Mouse (Mus musculus) left cerebral cortex, adult 11 months (tissue): Measurements from ENCODE around the gene Rita1.

Source experiments
- DNase-seq: peaks from one replicate; pipeline ENCODE4 v3.0.0; 2022; ENCODE audit warnings: low spot score

Gene Rita1

GRCm38 (mm10) chr5:120570289-120570897, 42.0 kb downstream of the Rita1 start:
- DNase-seq: no peak

GRCm38 (mm10) chr5:120569791-120570190, 42.6 kb downstream of the Rita1 start:
- DNase-seq: no peak

DNA sequence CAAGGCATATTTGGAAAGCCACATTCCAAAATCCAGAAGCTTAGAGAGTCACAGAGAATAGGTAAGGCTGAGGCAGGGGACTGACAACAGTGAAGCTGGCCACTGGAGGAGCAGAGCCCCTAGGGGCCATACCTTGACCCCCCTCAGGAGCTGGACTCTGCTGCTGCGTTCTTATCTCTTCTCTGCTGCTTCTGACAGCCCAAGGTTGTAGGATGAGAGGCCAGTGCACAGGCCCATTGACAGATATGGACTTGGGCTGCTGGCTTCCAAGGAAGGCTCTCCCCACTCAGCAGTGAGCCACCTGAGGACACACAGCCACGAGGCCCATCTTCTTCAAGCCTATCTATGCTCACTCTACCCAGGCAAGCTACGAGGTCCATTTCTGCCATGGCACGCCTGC, 43.4 kb downstream of the Rita1 start:
- DNase-seq: no peak

- no peak for DNase-seq
These were observed 44.0 kb downstream of the Rita1 start for GRCm38 (mm10) chr5:120568336-120568768.

DNA sequence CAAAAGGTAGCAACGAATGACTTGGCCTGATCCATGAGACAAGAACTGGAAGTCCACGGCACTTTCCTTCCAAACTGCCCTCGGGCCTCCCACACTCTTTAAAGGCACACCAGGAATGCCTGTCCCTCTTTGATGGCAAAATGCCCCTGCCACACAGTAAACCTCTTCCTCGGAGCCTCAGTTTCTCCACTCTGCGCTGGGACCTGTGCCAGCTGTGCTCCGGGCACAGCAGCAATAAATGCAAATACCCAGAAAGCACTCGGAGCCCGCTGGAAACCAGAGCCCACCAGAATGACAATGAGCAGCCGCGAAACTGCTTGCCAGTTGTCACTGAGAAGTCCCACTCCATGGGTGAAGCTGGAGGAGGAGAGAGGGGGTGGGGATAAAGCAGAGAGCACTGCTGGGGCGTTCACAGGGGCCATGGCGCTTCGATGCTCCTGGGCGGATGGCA, 44.6 kb downstream of the Rita1 start:
- no peak for DNase-seq

- DNase-seq: no peak
These were observed 45.1 kb downstream of the Rita1 start for GRCm38 (mm10) chr5:120567253-120567701.

GRCm38 (mm10) chr5:120566681-120567252, 45.6 kb downstream of the Rita1 start:
- DNase-seq: no peak

- DNase-seq: no peak
These were observed 46.3 kb downstream of the Rita1 start for GRCm38 (mm10) chr5:120566101-120566500.

- no peak for DNase-seq
These were observed 47.1 kb downstream of the Rita1 start for GRCm38 (mm10) chr5:120565171-120565905.

- no peak for DNase-seq
These were observed 48.5 kb downstream of the Rita1 start for GRCm38 (mm10) chr5:120563914-120564311.

DNA sequence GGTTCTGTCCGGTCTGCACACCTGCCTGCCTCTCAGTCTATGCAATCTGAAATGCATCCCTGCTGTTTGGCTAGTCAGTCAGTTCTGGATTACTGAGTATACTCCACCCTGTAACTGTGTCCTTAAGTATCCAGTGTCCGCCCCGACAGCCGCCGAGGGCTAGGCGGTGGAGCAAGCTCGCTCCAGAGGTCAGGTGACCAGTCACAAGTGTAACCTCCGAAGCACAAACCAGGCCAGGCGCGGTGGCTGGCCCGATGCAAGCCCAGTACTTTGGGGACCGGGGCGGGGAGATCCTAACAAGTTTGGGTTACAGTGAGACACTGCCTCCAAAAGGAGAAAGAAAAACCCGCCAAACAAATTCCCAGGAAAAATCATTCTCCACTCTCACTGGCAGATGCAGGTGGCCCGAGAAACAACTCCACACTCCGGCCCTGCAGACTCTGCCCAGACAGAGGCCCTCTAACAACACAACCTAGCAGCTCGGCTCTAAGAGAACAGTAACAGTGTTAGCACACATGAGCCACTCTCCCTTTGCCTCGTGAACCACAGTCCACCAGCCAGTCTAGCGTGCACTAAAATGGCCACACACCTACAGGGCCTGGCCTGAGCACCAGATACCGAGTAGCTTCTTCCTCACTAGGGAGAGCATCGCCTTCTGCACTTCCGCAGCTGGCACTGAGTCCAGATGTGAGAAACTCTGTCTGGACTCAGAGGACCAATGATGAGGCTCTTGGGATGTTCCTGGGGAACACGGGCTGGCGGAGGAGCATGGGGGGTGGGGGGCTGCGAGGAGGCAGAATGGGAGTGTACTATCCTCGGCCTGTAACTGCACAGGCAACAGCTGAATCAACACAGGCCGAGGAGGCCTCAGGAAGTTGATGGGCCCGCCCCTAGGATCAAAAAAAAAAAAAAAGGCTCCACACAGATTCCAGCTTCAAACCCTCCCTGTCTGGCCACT, 49.2 kb downstream of the Rita1 start:
- no peak for DNase-seq

DNA sequence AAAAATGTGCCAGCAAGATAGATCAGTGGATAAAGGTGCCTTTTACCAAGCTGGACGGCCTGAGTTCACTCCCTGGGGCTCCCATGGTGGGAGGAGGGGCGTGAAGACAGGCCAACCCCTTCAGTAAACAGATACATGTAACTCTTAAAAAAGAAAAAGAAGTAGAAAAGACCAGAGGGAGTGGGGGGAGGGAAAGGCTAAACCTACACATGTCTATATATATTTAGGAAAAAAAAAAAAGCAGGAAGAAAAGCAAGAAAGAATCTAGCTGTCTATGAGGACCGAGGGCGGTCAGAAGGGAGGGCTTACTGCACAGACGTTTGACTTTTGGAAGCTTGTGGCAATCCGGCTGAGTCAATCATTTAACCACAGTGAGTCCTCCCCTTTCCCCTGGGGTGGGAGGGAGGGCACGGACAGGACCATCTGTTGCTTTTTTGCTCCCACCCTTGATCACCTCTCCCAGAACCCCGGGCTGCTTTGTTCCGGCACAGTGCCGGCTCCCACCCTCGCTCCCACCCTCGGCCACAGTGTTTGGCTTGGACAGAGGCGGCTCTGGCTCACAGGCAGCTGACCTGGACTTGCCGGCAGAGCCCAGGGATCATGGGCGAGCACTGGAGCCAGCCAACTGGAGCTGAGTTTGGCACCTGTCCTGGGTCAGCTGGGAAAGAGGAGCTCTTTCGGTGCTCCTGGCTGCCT, 51.6 kb downstream of the Rita1 start:
- no peak for DNase-seq

GRCm38 (mm10) chr5:120560129-120560615, 52.2 kb downstream of the Rita1 start:
- no peak for DNase-seq

DNA sequence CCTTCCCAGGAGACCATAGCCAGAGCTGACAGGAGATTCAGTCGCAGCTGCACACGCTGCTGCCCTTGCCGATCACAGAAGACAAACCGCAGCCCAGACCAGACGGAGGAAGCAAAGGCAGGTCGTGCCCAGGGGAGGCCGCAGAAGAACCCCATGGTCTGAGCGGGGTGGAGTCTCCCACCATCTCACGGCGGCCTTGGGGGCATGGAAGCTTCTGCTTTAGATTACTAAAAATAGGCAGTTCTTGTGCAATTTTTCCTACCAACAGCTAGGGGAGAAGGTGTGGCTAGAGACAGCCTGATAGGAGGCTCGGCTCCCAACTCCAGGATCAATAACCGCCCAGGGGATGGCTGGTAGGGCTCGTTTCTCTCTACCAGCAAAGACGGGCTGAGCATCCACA, 53.6 kb downstream of the Rita1 start:
- no peak for DNase-seq

- no peak for DNase-seq
These were observed 54.3 kb downstream of the Rita1 start for GRCm38 (mm10) chr5:120558041-120558440.

GRCm38 (mm10) chr5:120555871-120556270, 56.5 kb downstream of the Rita1 start:
- DNase-seq: no peak

DNA sequence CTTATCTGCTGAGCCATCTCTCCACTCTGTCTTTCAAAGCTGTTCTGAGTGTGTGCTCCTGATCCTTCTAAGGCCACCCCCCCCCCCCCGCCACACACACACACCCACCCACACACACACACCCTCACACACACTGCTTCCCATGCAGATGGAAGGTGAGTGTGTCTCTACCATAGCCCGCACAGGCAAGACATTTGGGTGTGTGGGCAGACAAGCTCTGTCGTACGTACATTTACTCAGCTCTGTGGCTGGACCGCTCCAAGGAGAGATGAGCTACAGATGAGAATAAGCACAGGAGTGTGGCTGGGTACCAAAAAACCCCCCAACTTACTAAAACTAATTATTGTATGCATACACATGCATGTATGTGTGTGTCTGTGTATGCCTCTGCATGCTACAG, 61.7 kb downstream of the Rita1 start:
- DNase-seq: no peak

DNA sequence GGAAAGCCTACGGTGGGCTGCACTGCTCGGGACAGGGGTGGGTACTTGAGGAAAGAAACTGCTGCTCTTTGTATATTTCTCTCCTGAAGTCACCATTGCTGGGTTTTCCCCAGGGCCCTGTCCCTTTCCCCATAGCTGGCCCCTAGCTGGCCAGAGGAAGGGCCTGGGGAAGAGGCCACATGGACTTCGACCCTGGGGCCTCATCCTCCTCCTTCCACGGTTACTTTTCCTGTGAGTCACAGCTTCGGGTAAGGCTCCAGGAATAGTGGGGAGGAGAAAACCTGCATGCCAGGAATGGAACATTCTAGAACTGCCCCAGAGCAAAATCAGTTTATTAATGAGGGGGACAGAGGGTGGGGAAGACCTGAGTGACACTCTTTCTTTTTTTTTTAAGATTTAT, 62.3 kb downstream of the Rita1 start:
- no peak for DNase-seq

DNA sequence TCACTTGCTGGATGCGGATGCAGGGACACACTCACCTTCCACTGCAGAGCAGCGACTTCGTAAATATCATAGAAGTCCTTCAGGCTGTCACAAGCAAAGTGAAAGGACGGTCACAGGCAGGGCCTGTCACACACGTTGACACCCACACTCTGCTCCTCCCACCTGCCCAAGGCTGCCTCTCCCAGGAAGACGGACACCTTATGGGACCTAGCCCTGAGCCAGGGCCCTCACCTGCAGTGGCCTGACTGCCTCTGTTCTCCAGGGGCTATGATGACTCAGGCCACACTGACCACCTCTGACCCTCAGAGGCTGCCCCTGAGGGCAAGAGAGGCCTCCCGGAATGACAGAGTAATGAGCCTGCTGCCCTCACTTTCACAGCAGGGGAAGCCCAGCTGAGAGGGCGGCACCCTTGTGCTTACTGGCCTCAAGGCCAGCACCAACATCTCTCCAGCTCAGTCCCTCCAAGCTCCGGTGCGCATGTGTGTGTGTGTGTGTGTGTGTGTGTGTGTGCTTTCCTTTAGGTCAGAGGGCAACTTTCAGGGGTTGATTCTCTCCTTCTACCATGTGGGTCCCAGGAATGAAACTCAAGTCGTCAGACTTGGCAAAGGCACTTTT, 64.0 kb downstream of the Rita1 start:
- no peak for DNase-seq
